Mouse (Mus musculus): ENCODE measurements around the gene Mettl22. TPM values are rescaled to one million over a fixed set of nuclear protein-coding genes. Genes with fewer than 3 reads are reported as not detected.

Mettl22 gene
- polyA plus RNA-seq, 1 experiment = 12.4 TPM

GRCm38 (mm10) chr16:8425736-8426135 lies 44.9 kb upstream of the Mettl22 start:
- Histone ChIP-seq H3K4me3 (ENCODE audit: low read depth, low read length) (no peak overlapping the region), H3K36me3 (ENCODE audit: control insufficient read depth, insufficient read depth, low read length, poor library complexity, severe bottlenecking) (no peaks in the 10 kb centered on the region), H3K9me3 (replicated peaks; ENCODE audit: control insufficient read depth, insufficient read depth, low read length, poor library complexity, severe bottlenecking) (no peaks in the 10 kb centered on the region), H3K9ac (ENCODE audit: low read depth, poor library complexity, severe bottlenecking) (no peak overlapping the region), H3K4me1 (ENCODE audit: control insufficient read depth, insufficient read depth, low read length) (peaks cover 2% of the 10 kb centered on the region), H3K27me3 (ENCODE audit: control insufficient read depth, insufficient read depth, low read length, poor library complexity, severe bottlenecking) (peaks cover 5% of the 10 kb centered on the region), H3K27ac (ENCODE audit: insufficient read depth, low read length) (no peak overlapping the region)
- TF ChIP-seq EP300 (IDR thresholded peaks at IDR 0.05; ENCODE audit: insufficient read depth, low read depth, low read length) (no peak), CTCF (IDR thresholded peaks at IDR 0.05; ENCODE audit: low read depth, low read length) (no peak), POLR2A (IDR thresholded peaks at IDR 0.05; ENCODE audit: insufficient read depth, low read length) (no peak)

- Histone ChIP-seq H3K27ac (ENCODE audit: insufficient read depth, low read length) (no peak overlapping the region), H3K4me1 (ENCODE audit: control insufficient read depth, insufficient read depth, low read length) (no peaks in the 10 kb centered on the region), H3K4me3 (ENCODE audit: low read depth, low read length) (no peak overlapping the region), H3K36me3 (ENCODE audit: control insufficient read depth, insufficient read depth, low read length, poor library complexity, severe bottlenecking) (no peaks in the 10 kb centered on the region), H3K27me3 (ENCODE audit: control insufficient read depth, insufficient read depth, low read length, poor library complexity, severe bottlenecking) (peaks cover 3% of the 10 kb centered on the region), H3K9me3 (replicated peaks; ENCODE audit: control insufficient read depth, insufficient read depth, low read length, poor library complexity, severe bottlenecking) (no peaks in the 10 kb centered on the region), H3K9ac (ENCODE audit: low read depth, poor library complexity, severe bottlenecking) (no peak overlapping the region)
- TF ChIP-seq POLR2A (IDR thresholded peaks at IDR 0.05; ENCODE audit: insufficient read depth, low read length) (no peak), EP300 (IDR thresholded peaks at IDR 0.05; ENCODE audit: insufficient read depth, low read depth, low read length) (no peak), CTCF (IDR thresholded peaks at IDR 0.05; ENCODE audit: low read depth, low read length) (no peak)
Observed at GRCm38 (mm10) chr16:8429531-8429930, 41.1 kb upstream of the Mettl22 start.

- no peak overlapping the region for H3K27ac ChIP-seq (ENCODE audit: insufficient read depth, low read length)
- H3K9ac ChIP-seq (ENCODE audit: low read depth, poor library complexity, severe bottlenecking) = no peak overlapping the region
- H3K4me3 ChIP-seq (ENCODE audit: low read depth, low read length) = no peak overlapping the region
- no peaks in the 10 kb centered on the region for H3K4me1 ChIP-seq (ENCODE audit: control insufficient read depth, insufficient read depth, low read length)
- H3K9me3 ChIP-seq (replicated peaks; ENCODE audit: control insufficient read depth, insufficient read depth, low read length, poor library complexity, severe bottlenecking) = no peaks in the 10 kb centered on the region
- no peak for TF ChIP-seq POLR2A (IDR thresholded peaks at IDR 0.05; ENCODE audit: insufficient read depth, low read length)
- no peak for TF ChIP-seq CTCF (IDR thresholded peaks at IDR 0.05; ENCODE audit: low read depth, low read length)
- TF ChIP-seq EP300 (IDR thresholded peaks at IDR 0.05; ENCODE audit: insufficient read depth, low read depth, low read length) = no peak
- no peaks in the 10 kb centered on the region for H3K27me3 ChIP-seq (ENCODE audit: control insufficient read depth, insufficient read depth, low read length, poor library complexity, severe bottlenecking)
- H3K36me3 ChIP-seq (ENCODE audit: control insufficient read depth, insufficient read depth, low read length, poor library complexity, severe bottlenecking) = no peaks in the 10 kb centered on the region
Observed at GRCm38 (mm10) chr16:8432616-8433015, 38.0 kb upstream of the Mettl22 start.

GRCm38 (mm10) chr16:8444911-8445310 lies 25.7 kb upstream of the Mettl22 start:
- no peaks in the 10 kb centered on the region for H3K4me1 ChIP-seq (ENCODE audit: control insufficient read depth, insufficient read depth, low read length)
- H3K9me3 ChIP-seq (replicated peaks; ENCODE audit: control insufficient read depth, insufficient read depth, low read length, poor library complexity, severe bottlenecking) = no peaks in the 10 kb centered on the region
- H3K27ac ChIP-seq (ENCODE audit: insufficient read depth, low read length) = no peak overlapping the region
- H3K9ac ChIP-seq (ENCODE audit: low read depth, poor library complexity, severe bottlenecking) = no peak overlapping the region
- no peak overlapping the region for H3K4me3 ChIP-seq (ENCODE audit: low read depth, low read length)
- H3K36me3 ChIP-seq (ENCODE audit: control insufficient read depth, insufficient read depth, low read length, poor library complexity, severe bottlenecking) = no peaks in the 10 kb centered on the region
- no peaks in the 10 kb centered on the region for H3K27me3 ChIP-seq (ENCODE audit: control insufficient read depth, insufficient read depth, low read length, poor library complexity, severe bottlenecking)
- TF ChIP-seq EP300 (IDR thresholded peaks at IDR 0.05; ENCODE audit: insufficient read depth, low read depth, low read length) = no peak
- no peak for TF ChIP-seq POLR2A (IDR thresholded peaks at IDR 0.05; ENCODE audit: insufficient read depth, low read length)
- no peak for TF ChIP-seq CTCF (IDR thresholded peaks at IDR 0.05; ENCODE audit: low read depth, low read length)

GRCm38 (mm10) chr16:8446256-8446655 lies 24.3 kb upstream of the Mettl22 start:
- Histone ChIP-seq H3K4me3 (ENCODE audit: low read depth, low read length) (no peak overlapping the region), H3K36me3 (ENCODE audit: control insufficient read depth, insufficient read depth, low read length, poor library complexity, severe bottlenecking) (no peaks in the 10 kb centered on the region), H3K4me1 (ENCODE audit: control insufficient read depth, insufficient read depth, low read length) (no peaks in the 10 kb centered on the region), H3K27ac (ENCODE audit: insufficient read depth, low read length) (no peak overlapping the region), H3K9me3 (replicated peaks; ENCODE audit: control insufficient read depth, insufficient read depth, low read length, poor library complexity, severe bottlenecking) (no peaks in the 10 kb centered on the region), H3K9ac (ENCODE audit: low read depth, poor library complexity, severe bottlenecking) (no peak overlapping the region), H3K27me3 (ENCODE audit: control insufficient read depth, insufficient read depth, low read length, poor library complexity, severe bottlenecking) (no peaks in the 10 kb centered on the region)
- TF ChIP-seq EP300 (IDR thresholded peaks at IDR 0.05; ENCODE audit: insufficient read depth, low read depth, low read length) (no peak), CTCF (IDR thresholded peaks at IDR 0.05; ENCODE audit: low read depth, low read length) (no peak), POLR2A (IDR thresholded peaks at IDR 0.05; ENCODE audit: insufficient read depth, low read length) (no peak)

- H3K27ac ChIP-seq (ENCODE audit: insufficient read depth, low read length) = no peak overlapping the region
- TF ChIP-seq CTCF (IDR thresholded peaks at IDR 0.05; ENCODE audit: low read depth, low read length) = no peak
- TF ChIP-seq EP300 (IDR thresholded peaks at IDR 0.05; ENCODE audit: insufficient read depth, low read depth, low read length) = no peak
- TF ChIP-seq POLR2A (IDR thresholded peaks at IDR 0.05; ENCODE audit: insufficient read depth, low read length) = no peak
- no peaks in the 10 kb centered on the region for H3K27me3 ChIP-seq (ENCODE audit: control insufficient read depth, insufficient read depth, low read length, poor library complexity, severe bottlenecking)
- no peaks in the 10 kb centered on the region for H3K36me3 ChIP-seq (ENCODE audit: control insufficient read depth, insufficient read depth, low read length, poor library complexity, severe bottlenecking)
- H3K4me3 ChIP-seq (ENCODE audit: low read depth, low read length) = no peak overlapping the region
- no peak overlapping the region for H3K9ac ChIP-seq (ENCODE audit: low read depth, poor library complexity, severe bottlenecking)
- no peaks in the 10 kb centered on the region for H3K4me1 ChIP-seq (ENCODE audit: control insufficient read depth, insufficient read depth, low read length)
- no peaks in the 10 kb centered on the region for H3K9me3 ChIP-seq (replicated peaks; ENCODE audit: control insufficient read depth, insufficient read depth, low read length, poor library complexity, severe bottlenecking)
Observed at GRCm38 (mm10) chr16:8453301-8453700, 17.3 kb upstream of the Mettl22 start.
